8 mouse cellular contexts compared by ENCODE assay signal in genomic region chr12:72082370-72082769, GRCm38 (mm10). TPM values are rescaled to one million over a fixed set of nuclear protein-coding genes. Genes with fewer than 3 reads are reported as not detected.
A peak's percentile ranks its signal among the peaks of the same experiment; 100 is the strongest.
DNase-seq lines count a peak whose midpoint lies in the region; ATAC-seq lines count a peak whose summit lies in the region.

No protein-coding gene starts in this region.

- peak; percentile 8 for DNase-seq in left cerebral cortex, postnatal 4 days
- no peak for DNase-seq in left cerebral cortex, adult 8-10 months (ENCODE audit: low spot score in 2 of 2)
- DNase-seq in kidney, postnatal 10 days: peak; percentile 60
- no peak for DNase-seq in frontal cortex, adult 2 months (ENCODE audit: extremely low spot score in 1 of 2, low spot score in 1 of 2)
- DNase-seq in frontal cortex, postnatal 25 days (ENCODE audit: low spot score in 2 of 2): no peak
- no peak for DNase-seq in right cerebral cortex, adult 2 months (ENCODE audit: low spot score in 2 of 2)

- intact Hi-C loops in left cerebral cortex, postnatal 4 days (cut with DNase I): no loop called here

- no peaks in the 10 kb centered on the region for H3K36me3 ChIP-seq in heart, embryonic 14.5 days (ENCODE audit: control insufficient read depth, insufficient read depth, low read length)
- H3K36me3 ChIP-seq in midbrain, embryonic 12.5 days: no peaks in the 10 kb centered on the region

- no peak overlapping the region for H3K27ac ChIP-seq in heart, embryonic 14.5 days (replicated peaks in 1 of 2; ENCODE audit: control insufficient read depth in 1 of 2, insufficient read depth in 1 of 2, low read depth in 2 of 2, low read length in 2 of 2)
- no peak overlapping the region for H3K27ac ChIP-seq in midbrain, embryonic 12.5 days (replicated peaks)

- no peaks in the 10 kb centered on the region for H3K9me3 ChIP-seq in heart, embryonic 14.5 days (ENCODE audit: control insufficient read depth, low read length)
- no peaks in the 10 kb centered on the region for H3K9me3 ChIP-seq in midbrain, embryonic 12.5 days

- H3K9ac ChIP-seq in heart, embryonic 14.5 days (ENCODE audit: low read length): peak overlapping the region; percentile 6; the same call in 1 of the 2 replicates
- H3K9ac ChIP-seq in midbrain, embryonic 12.5 days (replicated peaks): no peak overlapping the region

- 12% methylated on average over 18 of the region's 18 CpGs for WGBS in heart, embryonic 14.5 days
- WGBS in midbrain, embryonic 12.5 days: 33% methylated on average over 18 of the region's 18 CpGs

- peaks cover 5 to 23% of the 10 kb centered on the region in 2 experiments; a peak in 3 of 4 replicates for H3K4me1 ChIP-seq in heart, embryonic 14.5 days (ENCODE audit: control insufficient read depth in 2 of 2, insufficient read depth in 2 of 2, low read length in 2 of 2)
- peaks cover 19% of the 10 kb centered on the region for H3K4me1 ChIP-seq in midbrain, embryonic 12.5 days

- H3K4me2 ChIP-seq in heart, embryonic 14.5 days (ENCODE audit: low read length): peak overlapping the region; percentile 50
- H3K4me2 ChIP-seq in midbrain, embryonic 12.5 days (replicated peaks): peak overlapping the region; percentile 38

- H3K4me3 ChIP-seq in heart, embryonic 14.5 days (ENCODE audit: control insufficient read depth in 1 of 2, insufficient read depth in 1 of 2, low read depth in 1 of 2, low read length in 2 of 2): 0 out of 4 replicates have a peak overlapping the region, but pooled peaks have one; percentile 0 to 8
- no peak overlapping the region for H3K4me3 ChIP-seq in midbrain, embryonic 12.5 days

- no peak for ATAC-seq in heart, embryonic 14.5 days (ENCODE audit: insufficient number of reproducible peaks, insufficient read depth, low FRiP score, low read depth)
- no peak for ATAC-seq in midbrain, embryonic 12.5 days (ENCODE audit: low FRiP score, low read depth)

- H3K27me3 ChIP-seq in heart, embryonic 14.5 days (ENCODE audit: control insufficient read depth, insufficient read depth, low read length): no peaks in the 10 kb centered on the region
- no peaks in the 10 kb centered on the region for H3K27me3 ChIP-seq in midbrain, embryonic 12.5 days

RNA-seq across cellular contexts. Expression of gene L3hypdh, which starts 2.9 kb away (rescaled TPM):
- total RNA-seq in left cerebral cortex, postnatal 4 days (2021): 1 to 10 TPM; 5.3 to 8.0 TPM
- total RNA-seq in left cerebral cortex, adult 8-10 months (2022): 1 to 10 TPM; 2.2 to 4.5 (median 3.2) TPM
- 20.1 and 26.3 TPM in 2 replicates for polyA plus RNA-seq in heart, embryonic 14.5 days (2014; fragmentation: Nextera tagmentation; extraction: Ambion mirVana)
- 8.5 and 10.2 TPM in 2 replicates for polyA plus RNA-seq in midbrain, embryonic 12.5 days (2016; fragmentation: Nextera tagmentation; extraction: Ambion mirVana)
- polyA plus RNA-seq in frontal cortex, adult 2 months (2012; rRNA removed): 6.4 and 6.7 TPM in 2 replicates

RNA-seq across cellular contexts. Expression of gene Jkamp, which starts 3.0 kb away (rescaled TPM):
- 10 to 100 TPM; 58.5 to 64.0 TPM for total RNA-seq in left cerebral cortex, postnatal 4 days (2021)
- total RNA-seq in left cerebral cortex, adult 8-10 months (2022): 10 to 100 TPM; 47.1 to 57.3 (median 55.3) TPM
- polyA plus RNA-seq in heart, embryonic 14.5 days (2014; fragmentation: Nextera tagmentation; extraction: Ambion mirVana): 65.2 and 70.5 TPM in 2 replicates
- polyA plus RNA-seq in midbrain, embryonic 12.5 days (2016; fragmentation: Nextera tagmentation; extraction: Ambion mirVana): 98.1 and 99.3 TPM in 2 replicates
- polyA plus RNA-seq in frontal cortex, adult 2 months (2012; rRNA removed): 73.2 and 78.9 TPM in 2 replicates

RNA-seq across cellular contexts. Expression of gene Gpr135, which starts 11.4 kb away (rescaled TPM):
- 10 to 100 TPM; 12.9 to 14.3 TPM for total RNA-seq in left cerebral cortex, postnatal 4 days (2021)
- 10 to 100 TPM; 13.7 to 16.2 (median 14.6) TPM for total RNA-seq in left cerebral cortex, adult 8-10 months (2022)
- polyA plus RNA-seq in heart, embryonic 14.5 days (2014; fragmentation: Nextera tagmentation; extraction: Ambion mirVana): 0.69 and 0.82 TPM in 2 replicates
- polyA plus RNA-seq in midbrain, embryonic 12.5 days (2016; fragmentation: Nextera tagmentation; extraction: Ambion mirVana): 1.7 and 2.3 TPM in 2 replicates
- 9.2 and 10.6 TPM in 2 replicates for polyA plus RNA-seq in frontal cortex, adult 2 months (2012; rRNA removed)

Comparison
In these comparisons a context has a peak if more than half of its experiments do, and no peak if none do; other contexts are left out.
1. DNase-seq: peak in left cerebral cortex, postnatal 4 days (single experiment) and kidney, postnatal 10 days (single experiment); none in left cerebral cortex, adult 8-10 months (0 of 2), frontal cortex, adult 2 months (0 of 2), frontal cortex, postnatal 25 days (0 of 2) and right cerebral cortex, adult 2 months (0 of 2).